Mouse (Mus musculus) heart, postnatal 0 days (tissue): ENCODE measurements around the gene Mymx. TPM values are rescaled to one million over a fixed set of nuclear protein-coding genes. Genes with fewer than 3 reads are reported as not detected.

Source experiments
- ATAC-seq: fragments of 200-750 bp; cut with Nextera tagmentation; 2 replicates; pipeline ENCODE4 v1.8.0; 2017; ENCODE audit warnings: low read depth, moderate number of reproducible peaks, moderate library complexity; ENCODE audit not compliant: insufficient read depth
- DNase-seq: peaks from one replicate; pipeline ENCODE4 v3.0.0-alpha.2; 2016; ENCODE audit warnings: low spot score
- H3K27ac ChIP-seq: fragments of 300-500 bp; sonication (generic); 2 replicates; pipeline ENCODE4 v1.5.1; 2014; ENCODE audit warnings: low read depth, mild to moderate bottlenecking
- H3K27me3 ChIP-seq: fragments of 300-500 bp; sonication (generic); 2 replicates; pipeline ENCODE4 v1.6.1; 2014; ENCODE audit warnings: low read length, mixed read lengths; ENCODE audit not compliant: control insufficient read depth, insufficient read depth
- H3K36me3 ChIP-seq: fragments of 300-500 bp; sonication (generic); replicated peaks from 2 replicates; pipeline ENCODE4 v1.6.1; 2014; ENCODE audit warnings: low read length, mixed read lengths; ENCODE audit not compliant: control insufficient read depth, insufficient read depth
- H3K4me1 ChIP-seq: fragments of 300-500 bp; sonication (generic); 2 replicates; pipeline ENCODE4 v1.6.1; 2014; ENCODE audit warnings: antibody characterized with exemption; ENCODE audit not compliant: control insufficient read depth, insufficient read depth
- H3K4me2 ChIP-seq: fragments of 300-500 bp; sonication (generic); 2 replicates; pipeline ENCODE4 v1.6.1; 2014; ENCODE audit warnings: low read depth, mild to moderate bottlenecking, low read length, moderate library complexity
- H3K4me3 ChIP-seq: fragments of 300-500 bp; sonication (generic); 2 replicates; pipeline ENCODE4 v1.5.1; 2014; ENCODE audit warnings: low read depth, low read length
- H3K9ac ChIP-seq: fragments of 300-500 bp; sonication (generic); replicated peaks from 2 replicates; pipeline ENCODE4 v1.6.1; 2014; ENCODE audit warnings: low read depth, low read length, mixed read lengths
- H3K9me3 ChIP-seq: fragments of 300-500 bp; sonication (generic); replicated peaks from 2 replicates; pipeline ENCODE4 v1.6.1; 2016; ENCODE audit warnings: low read length; ENCODE audit not compliant: control insufficient read depth
- CTCF ChIP-seq: IDR thresholded peaks from 2 replicates; pipeline ENCODE4 v1.5.1; 2016; ENCODE audit warnings: antibody characterized with exemption, control low read depth, low read depth
- EP300 ChIP-seq: IDR thresholded peaks from 2 replicates; pipeline ENCODE4 v1.6.1; 2016; ENCODE audit warnings: antibody characterized with exemption, low read depth
- WGBS: fragments of 180-500 bp; shearing (Covaris S2); extraction: QIAGEN DNeasy Blood & Tissue Kit; methylation state at CpG from one replicate; pipeline ENCODE4 v1.1.7; 2014; 5-methylcytosine and 5-hydroxymethylcytosine counted together
- polyA plus RNA-seq: library from polyadenylated mRNA; unstranded; fragments of >200 nt; fragmentation: Nextera tagmentation; extraction: Ambion mirVana; gene quantifications from 2 replicates; pipeline ENCODE4 v1.2.1, GENCODE M21; 2015
- total RNA-seq: library from RNA; depleted of rRNA; stranded (reverse); fragments of >200 nt; gene quantifications from 2 replicates; pipeline ENCODE4 v1.2.3, GENCODE M21; 2014; ENCODE audit warnings: low replicate concordance

Mymx gene
- total and polyA plus RNA-seq, 2 experiments from 2014 or later = not detected

- no peak overlapping the region for H3K4me3 ChIP-seq
- H3K9ac ChIP-seq = no peak overlapping the region
- H3K27me3 ChIP-seq = no peaks in the 10 kb centered on the region
- no peak for TF ChIP-seq EP300
- no peak for TF ChIP-seq CTCF
- no peak overlapping the region for H3K4me2 ChIP-seq
- peaks cover 10% of the 10 kb centered on the region for H3K4me1 ChIP-seq
- no peak overlapping the region for H3K27ac ChIP-seq
- peaks cover 54% of the 10 kb centered on the region for H3K36me3 ChIP-seq
- no peaks in the 10 kb centered on the region for H3K9me3 ChIP-seq
- DNase-seq (no peak), ATAC-seq (no peak)
- WGBS = 58% methylated on average over 1 of the region's 1 CpGs
Measured at GRCm38 (mm10) chr17:45566031-45566359, 35.9 kb downstream of the Mymx start.

GRCm38 (mm10) chr17:45565103-45565502 lies 36.8 kb downstream of the Mymx start:
- H3K4me2 ChIP-seq = peak overlapping the region; percentile 98
- WGBS = 90% methylated on average over 11 of the region's 11 CpGs
- H3K27ac ChIP-seq = no peak overlapping the region
- H3K4me1 ChIP-seq = peaks cover 10% of the 10 kb centered on the region
- H3K36me3 ChIP-seq = peaks cover 45% of the 10 kb centered on the region
- no peaks in the 10 kb centered on the region for H3K9me3 ChIP-seq
- peak overlapping the region; percentile 94 for H3K4me3 ChIP-seq
- TF ChIP-seq CTCF = no peak
- no peak for TF ChIP-seq EP300
- ATAC-seq (no peak), DNase-seq (no peak)
- no peak overlapping the region for H3K9ac ChIP-seq
- H3K27me3 ChIP-seq = no peaks in the 10 kb centered on the region

GRCm38 (mm10) chr17:45564531-45565084 lies 37.3 kb downstream of the Mymx start:
- Histone ChIP-seq H3K9ac (peak overlapping the region; percentile 89), H3K4me1 (peaks cover 10% of the 10 kb centered on the region), H3K9me3 (no peaks in the 10 kb centered on the region), H3K4me3 (peak overlapping the region; percentile 94), H3K36me3 (peaks cover 40% of the 10 kb centered on the region), H3K4me2 (peak overlapping the region; percentile 98), H3K27ac (peak overlapping the region; percentile 73; the same call in 1 of the 2 replicates), H3K27me3 (no peaks in the 10 kb centered on the region)
- DNase-seq (no peak), ATAC-seq (no peak)
- TF ChIP-seq CTCF (no peak), EP300 (no peak)
- 11% methylated on average over 18 of the region's 18 CpGs for WGBS

- DNase-seq (peak; percentile 93), ATAC-seq (peak; percentile 93)
- peak within 1 kb of the TSS; percentile 94 for H3K4me3 ChIP-seq
- H3K9me3 ChIP-seq = no peaks in the 10 kb centered on the region
- H3K27ac ChIP-seq = peak within 1 kb of the TSS; percentile 73
- peak within 1 kb of the TSS; percentile 98 for H3K4me2 ChIP-seq
- H3K4me1 ChIP-seq = peaks cover 10% of the 10 kb centered on the region
- H3K27me3 ChIP-seq = no peaks in the 10 kb centered on the region
- peaks cover 33% of the 10 kb centered on the region for H3K36me3 ChIP-seq
- TF ChIP-seq EP300 (peak; percentile 67; the same call in 1 of the 2 replicates), CTCF (peak; percentile 97)
- peak within 1 kb of the TSS; percentile 89 for H3K9ac ChIP-seq
- 1% methylated on average over 55 of the region's 61 CpGs for WGBS
Measured at GRCm38 (mm10) chr17:45563655-45564530, 38.0 kb downstream of the Mymx start, which contains the start of gene Slc35b2. Slc35b2 (plus strand) TSS chr17:45563874.

- no peak for TF ChIP-seq EP300
- TF ChIP-seq CTCF = no peak
- H3K36me3 ChIP-seq = peaks cover 26% of the 10 kb centered on the region
- H3K27ac ChIP-seq = no peak overlapping the region
- no peak overlapping the region for H3K4me2 ChIP-seq
- H3K4me3 ChIP-seq = no peak overlapping the region
- peaks cover 10% of the 10 kb centered on the region for H3K4me1 ChIP-seq
- WGBS = 74% methylated on average over 12 of the region's 12 CpGs
- no peaks in the 10 kb centered on the region for H3K9me3 ChIP-seq
- no peaks in the 10 kb centered on the region for H3K27me3 ChIP-seq
- no peak for DNase-seq
- H3K9ac ChIP-seq = no peak overlapping the region
- ATAC-seq = no peak
Measured at GRCm38 (mm10) chr17:45563216-45563615, 38.7 kb downstream of the Mymx start.
